Mouse (Mus musculus): ENCODE data around the gene Shbg. TPM values are rescaled to one million over a fixed set of nuclear protein-coding genes. Genes with fewer than 3 reads are reported as not detected.

Gene Shbg
- total and polyA plus RNA-seq, 2 experiments, result 0.18 TPM; not detected in 1

GRCm38 (mm10) chr11:69590622-69591021 is 27.1 kb downstream of the Shbg start:
- H3K4me3 ChIP-seq (ENCODE audit: insufficient read depth, low read depth, low read length), result no peak overlapping the region
- no peak overlapping the region for H3K27ac ChIP-seq (replicated peaks; ENCODE audit: insufficient read depth, low read depth, low read length)
- WGBS, result 96% methylated on average over 8 of the region's 8 CpGs

GRCm38 (mm10) chr11:69589207-69589834 is 28.4 kb downstream of the Shbg start:
- no peak overlapping the region for H3K27ac ChIP-seq (replicated peaks; ENCODE audit: insufficient read depth, low read depth, low read length)
- DNase-seq (ENCODE audit: extremely low read depth, low read depth, low spot score), result no peak
- no peak for TF ChIP-seq POLR2A (IDR thresholded peaks at IDR 0.05; ENCODE audit: extremely low read depth, insufficient read depth, low read length)
- no peak for TF ChIP-seq CTCF (IDR thresholded peaks at IDR 0.05; ENCODE audit: low read depth, low read length)

More at GRCm38 (mm10) chr11:69590622-69591021, 27.1 kb downstream of the Shbg start:
- Histone ChIP-seq H3K36me3 (ENCODE audit: control insufficient read depth, insufficient read depth, low read length) (peaks cover 30% of the 10 kb centered on the region), H3K27me3 (ENCODE audit: control insufficient read depth, insufficient read depth, low read length) (no peaks in the 10 kb centered on the region), H3K4me1 (ENCODE audit: control insufficient read depth, insufficient read depth, low read length) (no peaks in the 10 kb centered on the region), H3K79me2 (ENCODE audit: control insufficient read depth, insufficient read depth, low read length) (no peaks in the 10 kb centered on the region), H3K9ac (ENCODE audit: low read depth, low read length) (no peak overlapping the region)
- no peak for DNase-seq (ENCODE audit: extremely low read depth, low read depth, low spot score)
- TF ChIP-seq POLR2A (IDR thresholded peaks at IDR 0.05; ENCODE audit: extremely low read depth, insufficient read depth, low read length) (no peak), CTCF (IDR thresholded peaks at IDR 0.05; ENCODE audit: low read depth, low read length) (no peak)

GRCm38 (mm10) chr11:69585718-69586325 is 31.9 kb downstream of the Shbg start:
- TF ChIP-seq CTCF (IDR thresholded peaks at IDR 0.05; ENCODE audit: low read depth, low read length), result no peak
- no peak for TF ChIP-seq POLR2A (IDR thresholded peaks at IDR 0.05; ENCODE audit: extremely low read depth, insufficient read depth, low read length)
- Histone ChIP-seq H3K27ac (replicated peaks; ENCODE audit: insufficient read depth, low read depth, low read length) (no peak overlapping the region), H3K9ac (ENCODE audit: low read depth, low read length) (no peak overlapping the region), H3K79me2 (ENCODE audit: control insufficient read depth, insufficient read depth, low read length) (peaks cover 11% of the 10 kb centered on the region), H3K4me3 (ENCODE audit: insufficient read depth, low read depth, low read length) (no peak overlapping the region), H3K36me3 (ENCODE audit: control insufficient read depth, insufficient read depth, low read length) (peaks cover 28% of the 10 kb centered on the region), H3K27me3 (ENCODE audit: control insufficient read depth, insufficient read depth, low read length) (no peaks in the 10 kb centered on the region), H3K4me1 (ENCODE audit: control insufficient read depth, insufficient read depth, low read length) (peaks cover 2% of the 10 kb centered on the region; the same call in 1 of the 2 replicates)
- WGBS, result 81% methylated on average over 7 of the region's 7 CpGs
- DNase-seq (ENCODE audit: extremely low read depth, low read depth, low spot score), result peak; percentile 10

More at GRCm38 (mm10) chr11:69589207-69589834, 28.4 kb downstream of the Shbg start:
- WGBS, result 93% methylated on average over 22 of the region's 22 CpGs
- Histone ChIP-seq H3K79me2 (ENCODE audit: control insufficient read depth, insufficient read depth, low read length) (peaks cover 2% of the 10 kb centered on the region; the same call in 1 of the 2 replicates), H3K27me3 (ENCODE audit: control insufficient read depth, insufficient read depth, low read length) (no peaks in the 10 kb centered on the region), H3K4me3 (ENCODE audit: insufficient read depth, low read depth, low read length) (no peak overlapping the region), H3K9ac (ENCODE audit: low read depth, low read length) (no peak overlapping the region), H3K4me1 (ENCODE audit: control insufficient read depth, insufficient read depth, low read length) (no peaks in the 10 kb centered on the region), H3K36me3 (ENCODE audit: control insufficient read depth, insufficient read depth, low read length) (peaks cover 30% of the 10 kb centered on the region)

- H3K79me2 ChIP-seq (ENCODE audit: control insufficient read depth, insufficient read depth, low read length), result peaks cover 11% of the 10 kb centered on the region
- TF ChIP-seq POLR2A (IDR thresholded peaks at IDR 0.05; ENCODE audit: extremely low read depth, insufficient read depth, low read length), result no peak
- TF ChIP-seq CTCF (IDR thresholded peaks at IDR 0.05; ENCODE audit: low read depth, low read length), result no peak
- H3K4me3 ChIP-seq (ENCODE audit: insufficient read depth, low read depth, low read length), result no peak overlapping the region
- no peaks in the 10 kb centered on the region for H3K27me3 ChIP-seq (ENCODE audit: control insufficient read depth, insufficient read depth, low read length)
- no peak overlapping the region for H3K9ac ChIP-seq (ENCODE audit: low read depth, low read length)
- 97% methylated on average over 13 of the region's 13 CpGs for WGBS
- DNase-seq (ENCODE audit: extremely low read depth, low read depth, low spot score), result no peak
- H3K27ac ChIP-seq (replicated peaks; ENCODE audit: insufficient read depth, low read depth, low read length), result no peak overlapping the region
- H3K36me3 ChIP-seq (ENCODE audit: control insufficient read depth, insufficient read depth, low read length), result peaks cover 23% of the 10 kb centered on the region
- H3K4me1 ChIP-seq (ENCODE audit: control insufficient read depth, insufficient read depth, low read length), result peaks cover 2% of the 10 kb centered on the region; the same call in 1 of the 2 replicates
These were observed 32.8 kb downstream of the Shbg start for GRCm38 (mm10) chr11:69584937-69585336.

GRCm38 (mm10) chr11:69584008-69584407 is 33.7 kb downstream of the Shbg start:
- TF ChIP-seq POLR2A (IDR thresholded peaks at IDR 0.05; ENCODE audit: extremely low read depth, insufficient read depth, low read length), result no peak
- no peak for TF ChIP-seq CTCF (IDR thresholded peaks at IDR 0.05; ENCODE audit: low read depth, low read length)
- 82% methylated on average over 7 of the region's 7 CpGs for WGBS
- no peaks in the 10 kb centered on the region for H3K27me3 ChIP-seq (ENCODE audit: control insufficient read depth, insufficient read depth, low read length)
- H3K79me2 ChIP-seq (ENCODE audit: control insufficient read depth, insufficient read depth, low read length), result peaks cover 11% of the 10 kb centered on the region
- H3K27ac ChIP-seq (replicated peaks; ENCODE audit: insufficient read depth, low read depth, low read length), result no peak overlapping the region
- DNase-seq (ENCODE audit: extremely low read depth, low read depth, low spot score), result no peak
- H3K9ac ChIP-seq (ENCODE audit: low read depth, low read length), result no peak overlapping the region
- no peak overlapping the region for H3K4me3 ChIP-seq (ENCODE audit: insufficient read depth, low read depth, low read length)
- H3K4me1 ChIP-seq (ENCODE audit: control insufficient read depth, insufficient read depth, low read length), result peaks cover 2% of the 10 kb centered on the region; the same call in 1 of the 2 replicates
- H3K36me3 ChIP-seq (ENCODE audit: control insufficient read depth, insufficient read depth, low read length), result peaks cover 14% of the 10 kb centered on the region; the same call in 1 of the 2 replicates

All from liver, adult 2 months (tissue).